Mouse (Mus musculus): Measurements from ENCODE around the gene Cnn1. TPM values are rescaled to one million over a fixed set of nuclear protein-coding genes. Genes with fewer than 3 reads are reported as not detected.

Cnn1 gene
- 14.5 TPM for polyA plus RNA-seq (2014; fragmentation: Illumina TruSeq; extraction: RNeasy Lipid Tissue Mini Kit (QIAGEN cat#74804); ENCODE audit: low read depth, low replicate concordance)

DNA sequence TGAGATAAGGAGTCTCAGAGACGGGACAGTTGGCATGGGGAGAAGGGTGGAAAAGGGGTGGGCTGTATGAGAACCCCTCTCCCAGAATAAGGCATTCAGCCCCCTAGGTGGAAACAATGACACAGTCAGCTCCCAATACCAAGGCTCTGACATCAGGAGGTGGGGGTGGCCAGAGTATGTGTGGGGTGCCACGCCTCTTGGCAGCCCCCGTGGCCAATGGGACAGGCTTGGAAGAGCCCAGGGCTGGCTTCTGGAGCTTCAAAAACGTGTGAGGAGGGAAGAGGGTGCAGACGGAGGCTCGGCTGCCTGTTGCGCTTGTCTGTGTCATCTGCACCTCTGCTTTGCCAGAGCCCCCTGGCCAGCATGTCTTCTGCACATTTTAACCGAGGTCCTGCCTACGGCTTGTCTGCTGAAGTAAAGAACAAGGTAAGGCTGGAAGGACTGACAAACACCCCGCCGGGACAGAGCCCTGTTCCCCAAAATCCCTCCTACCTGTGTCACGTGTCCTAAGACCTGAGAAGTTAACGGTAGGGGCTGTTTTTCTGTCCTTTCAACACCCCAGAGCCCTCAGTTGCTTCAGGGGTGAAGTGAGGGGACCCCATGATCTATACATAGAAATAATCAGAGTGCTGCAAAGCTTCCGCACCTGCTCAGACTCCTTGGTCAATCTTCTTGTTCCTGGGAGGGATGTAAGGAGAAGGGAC lies at the start of gene Cnn1:
TSS of gene Cnn1 (plus strand) at position 224 of the 704 bp plus-strand sequence.

DNA sequence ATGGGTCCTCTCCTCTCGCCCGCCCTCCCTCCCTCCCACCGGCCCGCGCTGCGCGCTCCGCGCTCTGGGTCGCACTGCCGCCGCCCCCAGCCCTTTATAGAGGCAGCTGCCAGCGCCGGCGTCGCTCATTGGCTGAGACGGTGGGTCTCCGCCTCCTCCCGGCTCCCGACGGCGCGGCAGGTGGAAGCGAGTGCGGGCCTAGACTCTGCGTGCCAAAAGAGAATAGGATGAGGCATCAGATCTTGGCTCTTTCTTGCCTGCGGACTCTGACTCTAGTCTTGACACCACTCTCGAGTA lies 47.1 kb upstream of the Cnn1 start, which contains the start of gene Elavl3:
TSS of gene Elavl3 (minus strand) at position 66 of the 297 bp plus-strand sequence.

DNA sequence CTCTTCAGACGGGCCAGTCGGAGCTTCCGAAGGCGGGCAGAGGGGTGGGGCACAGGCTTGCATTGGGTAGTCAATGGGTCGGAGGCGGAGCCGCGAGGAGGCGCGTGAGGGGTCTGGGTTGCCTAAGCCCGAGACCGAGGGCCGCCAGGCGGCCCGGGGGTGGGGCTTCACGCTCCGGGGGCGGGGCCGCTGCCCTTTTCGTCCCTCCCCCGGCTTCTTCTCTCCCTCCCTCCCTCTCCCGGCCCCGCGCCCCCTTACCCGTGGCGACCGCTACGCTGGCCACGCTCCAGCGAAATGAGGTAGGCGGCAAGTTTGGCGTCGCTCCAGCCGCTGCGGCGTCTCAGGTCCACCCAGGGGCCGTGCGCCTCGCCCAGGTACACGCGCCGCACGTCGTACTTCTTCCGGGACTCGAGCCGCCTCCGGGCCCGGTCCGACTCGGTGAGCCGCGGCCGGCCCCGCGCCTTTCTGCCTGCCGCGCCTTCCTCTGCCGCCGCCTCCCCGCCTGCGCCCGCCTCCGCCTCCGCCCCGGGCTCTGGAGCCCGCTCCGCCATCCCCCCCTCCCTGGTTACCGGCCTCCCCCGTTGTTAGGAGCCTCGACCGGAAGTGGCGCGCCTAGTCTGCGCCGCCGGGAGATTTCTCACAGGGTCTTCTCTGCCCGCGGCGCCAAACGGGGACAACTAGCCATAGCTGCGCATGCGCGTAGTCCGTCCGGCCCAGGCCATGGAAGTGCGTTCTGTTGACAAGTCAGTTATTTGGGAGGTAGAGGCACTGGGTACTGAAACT lies 28.0 kb upstream of the Cnn1 start, which contains the start of the genes Gm49318 and Zfp653:
TSS of gene Gm49318 (minus strand) at position 469 of the 783 bp plus-strand sequence.
TSS of gene Zfp653 (minus strand) at position 586 of the 783 bp plus-strand sequence.

GRCm38 (mm10) chr9:22085022-22085834 lies 13.8 kb upstream of the Cnn1 start, which contains the start of gene Ecsit:
TSS of gene Ecsit (minus strand) at chr9:22085438.

GRCm38 (mm10) chr9:22116740-22117426 lies 17.9 kb downstream of the Cnn1 start, which contains the start of gene Elof1:
TSS of gene Elof1 (minus strand) at chr9:22117172.

DNA sequence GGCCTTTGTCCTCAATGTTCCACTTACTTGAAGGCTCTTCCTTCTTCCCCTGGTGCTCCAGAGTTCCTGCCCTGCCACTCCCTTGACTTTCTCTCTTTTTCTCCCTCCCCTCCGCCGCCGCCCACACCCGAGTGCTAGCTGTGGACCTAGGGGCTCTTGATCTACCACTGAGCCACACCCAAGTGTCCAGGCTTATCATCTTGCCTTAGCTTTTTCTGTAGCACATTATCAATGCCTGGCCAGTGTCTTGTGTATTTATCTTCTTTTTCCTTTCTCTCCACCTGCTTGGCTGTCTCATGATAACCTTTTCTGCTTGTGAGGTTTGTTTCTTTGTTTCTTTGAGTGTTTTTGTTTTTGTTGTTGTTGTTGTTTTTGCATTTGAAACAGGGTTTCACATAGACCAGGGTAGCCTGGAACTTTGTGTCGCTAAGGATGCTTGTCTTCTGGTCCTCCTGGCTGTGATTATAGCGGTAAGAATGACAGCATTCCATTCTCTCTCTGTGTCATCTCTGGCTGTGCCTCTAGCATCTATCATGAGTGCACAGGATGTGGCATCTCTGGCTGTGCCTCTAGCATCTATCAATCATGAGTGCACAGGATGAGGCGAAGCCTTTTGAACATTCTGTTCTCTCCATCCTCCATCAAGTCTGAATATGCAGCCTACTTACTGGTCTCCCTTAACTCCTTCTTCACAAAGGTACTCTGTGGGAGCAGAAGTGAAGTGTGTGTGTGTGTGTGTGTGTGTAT lies 36.8 kb downstream of the Cnn1 start, which contains the start of gene Acp5:
TSS of gene Acp5 (minus strand) at position 68 of the 747 bp plus-strand sequence.

DNA sequence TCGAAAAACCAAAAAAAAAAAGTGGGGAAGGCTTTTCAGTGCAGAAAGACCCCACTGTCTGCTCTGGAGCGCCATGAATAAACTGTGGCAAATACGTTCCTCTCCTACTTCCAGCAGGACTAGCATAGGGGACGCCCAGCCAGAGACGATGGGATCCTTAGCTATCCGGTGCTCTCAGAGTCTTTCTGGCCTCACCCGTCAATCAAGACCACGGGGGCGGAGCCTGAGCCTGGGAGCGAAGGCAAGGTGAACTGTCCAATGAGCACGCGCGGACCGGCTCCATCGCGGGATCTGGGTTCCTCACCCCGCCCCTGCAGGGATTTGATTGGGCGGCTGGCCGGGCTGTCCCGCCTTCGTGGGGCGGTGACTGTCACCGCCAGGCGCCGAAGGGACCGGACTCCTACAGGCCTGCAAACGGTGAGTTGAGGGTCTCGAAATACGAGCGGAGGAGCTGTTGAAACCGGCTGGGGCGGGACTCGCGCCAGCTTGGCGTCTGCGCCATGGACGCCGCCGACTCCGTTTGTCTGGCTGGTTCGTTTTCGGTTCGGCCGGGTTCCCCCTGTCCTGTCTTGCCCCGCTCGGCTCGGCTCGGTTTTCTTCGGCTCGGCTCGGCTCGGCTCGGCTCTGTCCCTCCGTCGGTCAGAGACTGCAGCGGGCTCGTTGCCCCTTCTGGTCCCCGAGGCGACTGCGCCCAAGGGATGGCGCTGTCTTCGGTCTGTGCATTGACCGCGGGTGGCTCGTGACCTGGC lies 57.7 kb downstream of the Cnn1 start, which contains the start of gene Pigyl:
TSS of gene Pigyl (plus strand) at position 350 of the 749 bp plus-strand sequence.

Other genes with a start within 250 kb of the Cnn1 start
- 53.0 TPM for gene Dock6, start 246.6 kb upstream of the Cnn1 start, polyA plus RNA-seq (2014; fragmentation: Illumina TruSeq; extraction: RNeasy Lipid Tissue Mini Kit (QIAGEN cat#74804); ENCODE audit: low read depth, low replicate concordance)
- 12.5 TPM for gene Rab3d, start 181.0 kb upstream of the Cnn1 start, polyA plus RNA-seq (2014; fragmentation: Illumina TruSeq; extraction: RNeasy Lipid Tissue Mini Kit (QIAGEN cat#74804); ENCODE audit: low read depth, low replicate concordance)
- gene Ccdc159, start 171.7 kb upstream of the Cnn1 start, polyA plus RNA-seq (2014; fragmentation: Illumina TruSeq; extraction: RNeasy Lipid Tissue Mini Kit (QIAGEN cat#74804); ENCODE audit: low read depth, low replicate concordance) = 8.1 TPM
- gene Tmem205, start 171.7 kb upstream of the Cnn1 start, polyA plus RNA-seq (2014; fragmentation: Illumina TruSeq; extraction: RNeasy Lipid Tissue Mini Kit (QIAGEN cat#74804); ENCODE audit: low read depth, low replicate concordance) = 107 TPM
- 4.9 TPM for gene Plppr2, start 162.2 kb upstream of the Cnn1 start, polyA plus RNA-seq (2014; fragmentation: Illumina TruSeq; extraction: RNeasy Lipid Tissue Mini Kit (QIAGEN cat#74804); ENCODE audit: low read depth, low replicate concordance)
- 9.2 TPM for gene Swsap1, start 143.5 kb upstream of the Cnn1 start, polyA plus RNA-seq (2014; fragmentation: Illumina TruSeq; extraction: RNeasy Lipid Tissue Mini Kit (QIAGEN cat#74804); ENCODE audit: low read depth, low replicate concordance)
- 0.50 TPM for gene Epor, start 135.7 kb upstream of the Cnn1 start, polyA plus RNA-seq (2014; fragmentation: Illumina TruSeq; extraction: RNeasy Lipid Tissue Mini Kit (QIAGEN cat#74804); ENCODE audit: low read depth, low replicate concordance)
- 9.7 TPM for gene Rgl3, start 109.8 kb upstream of the Cnn1 start, polyA plus RNA-seq (2014; fragmentation: Illumina TruSeq; extraction: RNeasy Lipid Tissue Mini Kit (QIAGEN cat#74804); ENCODE audit: low read depth, low replicate concordance)
- not detected for gene Ccdc151, start 96.6 kb upstream of the Cnn1 start, polyA plus RNA-seq (2014; fragmentation: Illumina TruSeq; extraction: RNeasy Lipid Tissue Mini Kit (QIAGEN cat#74804); ENCODE audit: low read depth, low replicate concordance)
- gene Prkcsh, start 96.4 kb upstream of the Cnn1 start, polyA plus RNA-seq (2014; fragmentation: Illumina TruSeq; extraction: RNeasy Lipid Tissue Mini Kit (QIAGEN cat#74804); ENCODE audit: low read depth, low replicate concordance) = 53.0 TPM
- gene Elavl3, start 47.2 kb upstream of the Cnn1 start, polyA plus RNA-seq (2014; fragmentation: Illumina TruSeq; extraction: RNeasy Lipid Tissue Mini Kit (QIAGEN cat#74804); ENCODE audit: low read depth, low replicate concordance) = 0.10 TPM
- gene Gm49318, start 28.0 kb upstream of the Cnn1 start, polyA plus RNA-seq (2014; fragmentation: Illumina TruSeq; extraction: RNeasy Lipid Tissue Mini Kit (QIAGEN cat#74804); ENCODE audit: low read depth, low replicate concordance) = not detected
- gene Zfp653, start 27.8 kb upstream of the Cnn1 start, polyA plus RNA-seq (2014; fragmentation: Illumina TruSeq; extraction: RNeasy Lipid Tissue Mini Kit (QIAGEN cat#74804); ENCODE audit: low read depth, low replicate concordance) = 5.1 TPM
- gene Ecsit, start 13.8 kb upstream of the Cnn1 start, polyA plus RNA-seq (2014; fragmentation: Illumina TruSeq; extraction: RNeasy Lipid Tissue Mini Kit (QIAGEN cat#74804); ENCODE audit: low read depth, low replicate concordance) = 114 TPM
- gene Elof1, start 18.0 kb downstream of the Cnn1 start, polyA plus RNA-seq (2014; fragmentation: Illumina TruSeq; extraction: RNeasy Lipid Tissue Mini Kit (QIAGEN cat#74804); ENCODE audit: low read depth, low replicate concordance) = 52.4 TPM
- gene Acp5, start 36.5 kb downstream of the Cnn1 start, polyA plus RNA-seq (2014; fragmentation: Illumina TruSeq; extraction: RNeasy Lipid Tissue Mini Kit (QIAGEN cat#74804); ENCODE audit: low read depth, low replicate concordance) = 4.2 TPM
- 42.0 TPM for gene Pigyl, start 57.6 kb downstream of the Cnn1 start, polyA plus RNA-seq (2014; fragmentation: Illumina TruSeq; extraction: RNeasy Lipid Tissue Mini Kit (QIAGEN cat#74804); ENCODE audit: low read depth, low replicate concordance)
- gene Zfp872, start 88.9 kb downstream of the Cnn1 start, polyA plus RNA-seq (2014; fragmentation: Illumina TruSeq; extraction: RNeasy Lipid Tissue Mini Kit (QIAGEN cat#74804); ENCODE audit: low read depth, low replicate concordance) = not detected
- 24.3 TPM for gene Zfp809, start 126.5 kb downstream of the Cnn1 start, polyA plus RNA-seq (2014; fragmentation: Illumina TruSeq; extraction: RNeasy Lipid Tissue Mini Kit (QIAGEN cat#74804); ENCODE audit: low read depth, low replicate concordance)
- gene Zfp599, start 160.7 kb downstream of the Cnn1 start, polyA plus RNA-seq (2014; fragmentation: Illumina TruSeq; extraction: RNeasy Lipid Tissue Mini Kit (QIAGEN cat#74804); ENCODE audit: low read depth, low replicate concordance) = 0.16 TPM
- 6.6 TPM for gene Zfp810, start 208.4 kb downstream of the Cnn1 start, polyA plus RNA-seq (2014; fragmentation: Illumina TruSeq; extraction: RNeasy Lipid Tissue Mini Kit (QIAGEN cat#74804); ENCODE audit: low read depth, low replicate concordance)

All from heart, adult 10 weeks (tissue).